Mouse (Mus musculus) liver, postnatal 0 days (tissue): ENCODE data around the gene Asrgl1. TPM values are rescaled to one million over a fixed set of nuclear protein-coding genes. Genes with fewer than 3 reads are reported as not detected.
A peak's percentile ranks its signal among the peaks of the same experiment; 100 is the strongest.

Experiments used
- ATAC-seq: fragments of 200-750 bp; cut with Nextera tagmentation; 2 replicates; pipeline ENCODE4 v1.8.0; 2017; ENCODE audit warnings: mild to moderate bottlenecking, moderate library complexity
- DNase-seq: peaks from one replicate; pipeline ENCODE4 v3.0.0-alpha.2; 2016
- H3K27ac ChIP-seq: fragments of 300-500 bp; sonication (generic); 2 replicates; pipeline ENCODE4 v1.5.1; 2014; ENCODE audit warnings: antibody characterized with exemption, moderate library complexity, mild to moderate bottlenecking, low read depth
- H3K27me3 ChIP-seq: fragments of 300-500 bp; sonication (generic); 2 replicates; pipeline ENCODE4 v1.6.1; 2014; ENCODE audit warnings: low read length, control low read depth, mixed read lengths; ENCODE audit not compliant: insufficient read depth
- H3K36me3 ChIP-seq: fragments of 300-500 bp; sonication (generic); replicated peaks from 2 replicates; pipeline ENCODE4 v1.6.1; 2014; ENCODE audit warnings: mild to moderate bottlenecking, control low read depth, low read length, moderate library complexity, mixed read lengths; ENCODE audit not compliant: insufficient read depth
- H3K4me1 ChIP-seq: fragments of 300-500 bp; sonication (generic); 2 replicates; pipeline ENCODE4 v1.6.1; 2014; ENCODE audit warnings: antibody characterized with exemption, mild to moderate bottlenecking, control low read depth; ENCODE audit not compliant: insufficient read depth
- H3K4me2 ChIP-seq: fragments of 300-500 bp; sonication (generic); 2 replicates; pipeline ENCODE4 v1.6.1; 2014; ENCODE audit warnings: low read depth, mild to moderate bottlenecking, low read length, moderate library complexity, mixed read lengths
- H3K4me3 ChIP-seq: fragments of 300-500 bp; sonication (generic); 2 replicates; pipeline ENCODE4 v1.5.1; 2014; ENCODE audit warnings: low read depth, low read length
- H3K9ac ChIP-seq: fragments of 300-500 bp; sonication (generic); replicated peaks from 2 replicates; pipeline ENCODE4 v1.6.1; 2014; ENCODE audit warnings: mild to moderate bottlenecking, moderate library complexity
- H3K9me3 ChIP-seq: fragments of 300-500 bp; sonication (generic); 2 replicates; pipeline ENCODE4 v1.6.1; 2016; ENCODE audit warnings: mild to moderate bottlenecking, control low read depth, low read length, mixed read lengths
- CTCF ChIP-seq: sonication (generic); IDR thresholded peaks from 2 replicates; pipeline ENCODE4 v1.5.1; 2016; ENCODE audit warnings: antibody characterized with exemption, low read depth
- EP300 ChIP-seq: IDR thresholded peaks from 2 replicates; pipeline ENCODE4 v1.6.1; 2016; ENCODE audit warnings: antibody characterized with exemption, low read depth, mild to moderate bottlenecking
- WGBS: fragments of 180-500 bp; shearing (Covaris S2); extraction: QIAGEN DNeasy Blood & Tissue Kit; methylation state at CpG from one replicate; pipeline ENCODE4 v1.1.7; 2014; ENCODE audit not compliant: insufficient replicate concordance; 5-methylcytosine and 5-hydroxymethylcytosine counted together
- polyA plus RNA-seq: library from polyadenylated mRNA; unstranded; fragments of >200 nt; fragmentation: Nextera tagmentation; extraction: Ambion mirVana; gene quantifications from 2 replicates; pipeline ENCODE4 v1.2.1, GENCODE M21; 2015

Gene Asrgl1
- polyA plus RNA-seq, 1 experiment from 2014 or later, result 8.3 TPM

DNA sequence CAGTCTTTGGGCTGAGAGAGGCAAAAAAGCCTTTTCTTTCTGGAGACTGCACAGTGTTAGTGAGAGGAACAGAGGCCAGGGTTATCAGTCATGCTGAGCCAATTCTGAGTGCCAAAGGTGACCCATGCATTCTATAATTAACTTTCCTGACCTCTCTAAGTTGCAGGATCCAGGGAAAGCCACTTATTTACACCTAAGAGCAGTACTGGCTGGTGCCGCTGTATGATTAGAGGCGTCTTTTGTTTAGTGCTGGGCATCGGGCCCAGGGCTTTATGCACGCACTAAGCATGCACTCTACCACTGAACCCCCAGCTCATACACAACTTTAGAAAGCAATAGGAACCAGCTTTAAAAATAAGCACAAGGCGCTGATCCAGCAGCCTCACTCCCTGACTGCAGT is 18.2 kb downstream of the Asrgl1 start:
- no peak overlapping the region for H3K9ac ChIP-seq
- TF ChIP-seq CTCF (no peak), EP300 (no peak)

DNA sequence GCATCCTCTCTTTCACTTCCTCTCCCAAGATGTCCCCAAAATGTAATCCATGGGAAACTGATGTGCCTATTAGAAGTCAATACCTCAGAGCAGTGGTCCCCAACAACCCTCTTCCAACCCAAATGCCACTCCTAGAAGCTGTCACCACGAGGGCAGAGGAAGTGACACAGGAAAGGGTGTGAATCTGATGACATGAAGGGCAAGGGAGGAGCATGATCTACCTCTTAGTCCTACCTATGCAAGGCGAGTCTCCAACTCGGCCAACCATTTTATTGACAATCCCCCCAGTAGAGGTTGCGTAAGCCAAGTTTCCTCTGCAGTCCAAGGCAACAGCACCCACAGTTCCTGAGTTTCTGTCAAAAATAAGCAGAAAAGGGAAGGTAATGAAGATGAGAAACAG is 19.2 kb downstream of the Asrgl1 start:
- H3K27me3 ChIP-seq, result no peaks in the 10 kb centered on the region
- H3K9me3 ChIP-seq, result no peaks in the 10 kb centered on the region
- H3K36me3 ChIP-seq, result peaks cover 7% of the 10 kb centered on the region; the same call in 1 of the 2 replicates
- peaks cover 12% of the 10 kb centered on the region for H3K4me1 ChIP-seq
- TF ChIP-seq CTCF (no peak), EP300 (no peak)
- no peak overlapping the region for H3K9ac ChIP-seq
- no peak overlapping the region for H3K4me2 ChIP-seq
- WGBS, result 49% methylated on average over 4 of the region's 4 CpGs
- no peak for ATAC-seq
- H3K4me3 ChIP-seq, result no peak overlapping the region
- no peak overlapping the region for H3K27ac ChIP-seq
- DNase-seq, result peak; percentile 9

More for the DNA sequence above, 18.2 kb downstream of the Asrgl1 start:
- Histone ChIP-seq H3K4me2 (no peak overlapping the region), H3K4me3 (no peak overlapping the region), H3K36me3 (peaks cover 7% of the 10 kb centered on the region; the same call in 1 of the 2 replicates), H3K27ac (no peak overlapping the region), H3K9me3 (no peaks in the 10 kb centered on the region), H3K4me1 (peaks cover 12% of the 10 kb centered on the region), H3K27me3 (no peaks in the 10 kb centered on the region)
- ATAC-seq, result peak; percentile 70
- WGBS, result 63% methylated on average over 5 of the region's 5 CpGs
- DNase-seq, result peak; percentile 15

- no peak overlapping the region for H3K9ac ChIP-seq
- H3K36me3 ChIP-seq, result peaks cover 7% of the 10 kb centered on the region; the same call in 1 of the 2 replicates
- H3K4me1 ChIP-seq, result peaks cover 11% of the 10 kb centered on the region
- no peak overlapping the region for H3K27ac ChIP-seq
- no peak overlapping the region for H3K4me3 ChIP-seq
- ATAC-seq, result no peak
- no peak overlapping the region for H3K4me2 ChIP-seq
- WGBS, result 64% methylated on average over 8 of the region's 8 CpGs
- H3K27me3 ChIP-seq, result no peaks in the 10 kb centered on the region
- DNase-seq, result no peak
- TF ChIP-seq CTCF, result no peak
- no peak for TF ChIP-seq EP300
- H3K9me3 ChIP-seq, result no peaks in the 10 kb centered on the region
Observed at GRCm38 (mm10) chr19:9112043-9112442, 23.4 kb downstream of the Asrgl1 start.

DNA sequence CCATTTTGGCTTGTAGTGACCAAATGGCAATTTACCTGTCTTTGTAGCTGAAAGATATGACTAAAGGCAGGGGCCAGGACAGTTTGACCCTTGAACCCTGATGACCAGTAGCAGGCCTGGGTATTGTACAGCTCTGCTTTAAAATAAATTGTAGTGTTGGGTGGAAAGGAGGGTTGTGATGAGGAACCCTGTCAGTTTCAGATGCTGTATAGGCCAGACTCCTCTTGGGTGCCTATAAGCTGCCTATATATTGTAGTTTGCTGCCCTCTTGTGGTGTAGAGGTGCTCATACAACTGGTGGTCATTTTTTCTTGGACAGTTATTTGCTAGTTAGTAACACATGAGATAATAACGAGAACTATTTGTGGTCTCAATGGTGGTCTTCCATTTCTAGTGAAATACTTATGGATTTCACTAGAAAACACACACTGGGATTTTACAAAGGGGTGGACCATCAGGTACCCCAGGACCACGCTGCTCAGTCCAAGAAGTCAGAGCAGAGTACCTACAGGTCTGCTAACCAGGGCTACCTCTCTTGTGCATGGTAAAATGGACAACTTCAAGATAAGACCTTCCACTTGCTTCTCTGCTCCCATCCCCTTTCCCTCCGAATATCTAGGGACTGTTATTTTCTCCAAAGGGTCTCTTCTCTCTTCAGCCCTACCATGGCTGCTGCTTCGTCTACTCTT is 25.1 kb downstream of the Asrgl1 start:
- H3K4me3 ChIP-seq, result no peak overlapping the region
- no peaks in the 10 kb centered on the region for H3K9me3 ChIP-seq
- peaks cover 4% of the 10 kb centered on the region for H3K4me1 ChIP-seq
- WGBS, result 50% methylated on average over 4 of the region's 4 CpGs
- H3K4me2 ChIP-seq, result no peak overlapping the region
- no peak overlapping the region for H3K9ac ChIP-seq
- no peak for DNase-seq
- H3K36me3 ChIP-seq, result 0 out of 2 replicates have a peak, but pooled peaks cover 7% of the 10 kb centered on the region
- no peak overlapping the region for H3K27ac ChIP-seq
- no peaks in the 10 kb centered on the region for H3K27me3 ChIP-seq
- TF ChIP-seq EP300 (no peak), CTCF (peak; percentile 91)
- peak; percentile 70 for ATAC-seq

DNA sequence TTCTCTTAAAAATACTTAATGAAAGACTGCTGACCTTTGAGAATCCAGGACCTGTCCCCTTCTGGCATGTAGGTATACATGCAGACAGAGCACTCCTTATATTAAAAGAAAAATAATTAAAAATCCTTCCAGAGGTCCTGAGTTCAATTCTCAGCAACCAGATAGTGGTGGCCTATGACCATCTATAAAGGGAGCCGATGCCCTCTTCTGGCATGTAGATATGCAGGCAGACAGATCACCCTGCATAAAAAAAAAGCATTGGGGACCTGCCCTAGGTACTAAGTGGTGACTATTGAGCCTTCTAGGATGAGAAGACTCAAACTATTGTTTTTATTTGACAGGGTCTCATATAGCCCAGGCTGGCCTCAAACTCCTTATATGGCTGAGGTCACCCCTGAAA is 26.9 kb downstream of the Asrgl1 start:
- Histone ChIP-seq H3K36me3 (0 out of 2 replicates have a peak, but pooled peaks cover 5% of the 10 kb centered on the region), H3K27ac (no peak overlapping the region), H3K27me3 (no peaks in the 10 kb centered on the region), H3K9me3 (no peaks in the 10 kb centered on the region), H3K4me1 (peaks cover 4% of the 10 kb centered on the region), H3K9ac (no peak overlapping the region), H3K4me2 (no peak overlapping the region), H3K4me3 (no peak overlapping the region)
- 76% methylated on average over 1 of the region's 1 CpGs for WGBS
- DNase-seq (no peak), ATAC-seq (no peak)
- no peak for TF ChIP-seq EP300

DNA sequence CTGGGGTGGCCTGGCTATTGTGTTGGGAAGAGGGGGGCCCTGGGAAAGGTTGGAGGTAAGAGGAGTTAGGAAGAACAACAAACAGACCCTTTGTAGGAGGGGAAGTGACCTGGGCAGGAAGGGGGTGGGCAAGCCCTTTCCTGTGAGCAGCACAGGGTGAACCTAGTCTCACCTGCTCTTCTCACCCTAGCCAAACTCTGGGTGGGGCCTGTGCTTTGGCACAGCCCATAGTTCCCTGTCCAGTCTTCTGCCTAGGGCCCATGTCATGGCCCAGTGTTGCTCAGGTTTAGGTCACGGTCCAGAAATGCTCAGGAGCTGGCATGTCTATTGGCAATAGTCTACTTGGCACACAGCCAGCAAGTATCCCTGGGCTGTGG is 28.1 kb downstream of the Asrgl1 start:
- ATAC-seq (peak; percentile 66), DNase-seq (no peak)
- no peaks in the 10 kb centered on the region for H3K27me3 ChIP-seq
- H3K9me3 ChIP-seq, result no peaks in the 10 kb centered on the region
- peaks cover 4% of the 10 kb centered on the region for H3K4me1 ChIP-seq
- no peaks in the 10 kb centered on the region for H3K36me3 ChIP-seq
- H3K27ac ChIP-seq, result no peak overlapping the region; the same call in 1 of the 2 replicates
- no peak for TF ChIP-seq CTCF
- no peak for TF ChIP-seq EP300
- no peak overlapping the region for H3K9ac ChIP-seq
- no peak overlapping the region for H3K4me3 ChIP-seq
- no peak overlapping the region for H3K4me2 ChIP-seq
- 60% methylated on average over 1 of the region's 1 CpGs for WGBS
